Mouse (Mus musculus): ENCODE measurements around the gene Msi1. TPM values are rescaled to one million over a fixed set of nuclear protein-coding genes. Genes with fewer than 3 reads are reported as not detected.

Gene Msi1
- polyA plus RNA-seq, 1 experiment from 2014 or later, result 52.4 TPM

GRCm38 (mm10) chr5:115500383-115500935, 71.1 kb downstream of the Msi1 start:
- DNase-seq (ENCODE audit: low spot score) (no peak), ATAC-seq (replicated peaks; ENCODE audit: insufficient number of reproducible peaks, low FRiP score, low TSS enrichment, low read depth) (no peak)
- H3K4me1 ChIP-seq (ENCODE audit: control insufficient read depth, insufficient read depth, low read length), result no peaks in the 10 kb centered on the region
- no peak overlapping the region for H3K9ac ChIP-seq (replicated peaks; ENCODE audit: low read length)
- no peaks in the 10 kb centered on the region for H3K27me3 ChIP-seq (ENCODE audit: control insufficient read depth, insufficient read depth, low read length)
- no peak overlapping the region for H3K4me3 ChIP-seq (ENCODE audit: low read depth, low read length)
- H3K9me3 ChIP-seq (replicated peaks; ENCODE audit: control insufficient read depth, low read length), result no peaks in the 10 kb centered on the region
- H3K36me3 ChIP-seq (replicated peaks; ENCODE audit: control insufficient read depth, insufficient read depth, low read depth, low read length), result no peaks in the 10 kb centered on the region
- H3K4me2 ChIP-seq (ENCODE audit: low read depth, low read length), result no peak overlapping the region
- WGBS, result 82% methylated on average over 12 of the region's 12 CpGs
- H3K27ac ChIP-seq (replicated peaks; ENCODE audit: low read depth, low read length), result no peak overlapping the region

GRCm38 (mm10) chr5:115503035-115503434, 73.6 kb downstream of the Msi1 start:
- Histone ChIP-seq H3K9ac (replicated peaks; ENCODE audit: low read length) (no peak overlapping the region), H3K36me3 (replicated peaks; ENCODE audit: control insufficient read depth, insufficient read depth, low read depth, low read length) (no peaks in the 10 kb centered on the region), H3K9me3 (replicated peaks; ENCODE audit: control insufficient read depth, low read length) (no peaks in the 10 kb centered on the region), H3K27ac (replicated peaks; ENCODE audit: low read depth, low read length) (no peak overlapping the region), H3K4me2 (ENCODE audit: low read depth, low read length) (no peak overlapping the region), H3K4me3 (ENCODE audit: low read depth, low read length) (no peak overlapping the region), H3K27me3 (ENCODE audit: control insufficient read depth, insufficient read depth, low read length) (no peaks in the 10 kb centered on the region), H3K4me1 (ENCODE audit: control insufficient read depth, insufficient read depth, low read length) (peaks cover 4% of the 10 kb centered on the region)
- ATAC-seq (replicated peaks; ENCODE audit: insufficient number of reproducible peaks, low FRiP score, low TSS enrichment, low read depth) (no peak), DNase-seq (ENCODE audit: low spot score) (no peak)
- WGBS, result 57% methylated on average over 12 of the region's 12 CpGs

Other genes with a start within 250 kb of the Msi1 start
- gene Cabp1, start 235.2 kb upstream of the Msi1 start, polyA plus RNA-seq (2014; fragmentation: Nextera tagmentation; extraction: Ambion mirVana), result 2.4 and 2.7 TPM in 2 replicates
- 101 and 108 TPM in 2 replicates for gene Pop5, start 193.8 kb upstream of the Msi1 start, polyA plus RNA-seq (2014; fragmentation: Nextera tagmentation; extraction: Ambion mirVana)
- 75.0 and 80.1 TPM in 2 replicates for gene Rnf10, start 156.7 kb upstream of the Msi1 start, polyA plus RNA-seq (2014; fragmentation: Nextera tagmentation; extraction: Ambion mirVana)
- 51.7 and 52.2 TPM in 2 replicates for gene Coq5, start 149.9 kb upstream of the Msi1 start, polyA plus RNA-seq (2014; fragmentation: Nextera tagmentation; extraction: Ambion mirVana)
- 1,836 and 1,851 TPM in 2 replicates for gene Dynll1, start 128.6 kb upstream of the Msi1 start, polyA plus RNA-seq (2014; fragmentation: Nextera tagmentation; extraction: Ambion mirVana)
- 376 and 390 TPM in 2 replicates for gene Srsf9, start 102.4 kb upstream of the Msi1 start, polyA plus RNA-seq (2014; fragmentation: Nextera tagmentation; extraction: Ambion mirVana)
- 37.0 and 38.8 TPM in 2 replicates for gene Gatc, start 88.4 kb upstream of the Msi1 start, polyA plus RNA-seq (2014; fragmentation: Nextera tagmentation; extraction: Ambion mirVana)
- gene Triap1, start 88.4 kb upstream of the Msi1 start, polyA plus RNA-seq (2014; fragmentation: Nextera tagmentation; extraction: Ambion mirVana), result 66.7 and 68.9 TPM in 2 replicates
- 569 and 629 TPM in 2 replicates for gene Cox6a1, start 80.6 kb upstream of the Msi1 start, polyA plus RNA-seq (2014; fragmentation: Nextera tagmentation; extraction: Ambion mirVana)
- gene Pla2g1b, start 36.7 kb downstream of the Msi1 start, polyA plus RNA-seq (2014; fragmentation: Nextera tagmentation; extraction: Ambion mirVana), result not detected in 2 replicates
- 12.7 and 17.2 TPM in 2 replicates for gene Sirt4, start 55.1 kb downstream of the Msi1 start, polyA plus RNA-seq (2014; fragmentation: Nextera tagmentation; extraction: Ambion mirVana)
- gene Pxn, start 77.1 kb downstream of the Msi1 start, polyA plus RNA-seq (2014; fragmentation: Nextera tagmentation; extraction: Ambion mirVana), result 12.9 and 13.8 TPM in 2 replicates
- 1,437 and 1,529 TPM in 2 replicates for gene Rplp0, start 129.9 kb downstream of the Msi1 start, polyA plus RNA-seq (2014; fragmentation: Nextera tagmentation; extraction: Ambion mirVana)
- 29.3 and 31.4 TPM in 2 replicates for gene Gcn1l1, start 135.7 kb downstream of the Msi1 start, polyA plus RNA-seq (2014; fragmentation: Nextera tagmentation; extraction: Ambion mirVana)
- 17.6 and 21.1 TPM in 2 replicates for gene Rab35, start 202.3 kb downstream of the Msi1 start, polyA plus RNA-seq (2014; fragmentation: Nextera tagmentation; extraction: Ambion mirVana)